Mouse (Mus musculus) forebrain, embryonic 14.5 days (tissue): ENCODE measurements around the gene Vav1. TPM values are rescaled to one million over a fixed set of nuclear protein-coding genes. Genes with fewer than 3 reads are reported as not detected.
A peak's percentile ranks its signal among the peaks of the same experiment; 100 is the strongest.
"Not testable (repeated sequence)": the region's sequence is repeated elsewhere in the genome, so short reads cannot be mapped to it uniquely, and the experiment has no call there.

Experiments used
- ATAC-seq: fragments of 200-750 bp; cut with Nextera tagmentation; 2 replicates; pipeline ENCODE4 v1.8.0; 2017; ENCODE audit warnings: mild to moderate bottlenecking, moderate library complexity
- DNase-seq: peaks from one replicate; pipeline ENCODE4 v3.0.0-alpha.2; 2015; ENCODE audit warnings: low spot score
- H3K27ac ChIP-seq: fragments of 300-500 bp; sonication (generic); 2 replicates; pipeline ENCODE4 v1.5.1; 2014; ENCODE audit warnings: low read depth, mild to moderate bottlenecking, control low read depth, low read length, moderate library complexity
- H3K27me3 ChIP-seq: fragments of 300-500 bp; sonication (generic); replicated peaks from 2 replicates; pipeline ENCODE4 v1.6.1; 2014; ENCODE audit warnings: low read length, control low read depth, mixed read lengths; ENCODE audit not compliant: control insufficient read depth, insufficient read depth
- H3K36me3 ChIP-seq: fragments of 300-500 bp; sonication (generic); 2 replicates; pipeline ENCODE4 v1.6.1; 2014; ENCODE audit warnings: low read length, control low read depth; ENCODE audit not compliant: control insufficient read depth, insufficient read depth
- H3K4me1 ChIP-seq: fragments of 300-500 bp; sonication (generic); 2 replicates; pipeline ENCODE4 v1.6.1; 2014; ENCODE audit warnings: antibody characterized with exemption, low read length, control low read depth; ENCODE audit not compliant: control insufficient read depth, insufficient read depth
- H3K4me2 ChIP-seq: fragments of 300-500 bp; sonication (generic); 2 replicates; pipeline ENCODE4 v1.6.1; 2014; ENCODE audit warnings: mild to moderate bottlenecking, control low read depth, low read length
- H3K4me3 ChIP-seq: fragments of 300-500 bp; sonication (generic); 2 replicates; pipeline ENCODE4 v1.5.1; 2014; ENCODE audit warnings: low read depth, low read length, control low read depth
- H3K9ac ChIP-seq: fragments of 300-500 bp; sonication (generic); 2 replicates; pipeline ENCODE4 v1.6.1; 2014; ENCODE audit warnings: mild to moderate bottlenecking, low read length, control low read depth, moderate library complexity
- H3K9me3 ChIP-seq: fragments of 300-500 bp; sonication (generic); replicated peaks from 2 replicates; pipeline ENCODE4 v1.6.1; 2016; ENCODE audit warnings: low read length, control low read depth, mixed read lengths; ENCODE audit not compliant: control insufficient read depth
- WGBS: fragments of 180-500 bp; shearing (Covaris S2); extraction: QIAGEN DNeasy Blood & Tissue Kit; methylation state at CpG from one replicate; pipeline ENCODE4 v1.1.7; 2014; 5-methylcytosine and 5-hydroxymethylcytosine counted together
- polyA plus RNA-seq: library from polyadenylated mRNA; unstranded; fragments of >200 nt; fragmentation: Nextera tagmentation; extraction: Ambion mirVana; gene quantifications from 2 replicates; pipeline ENCODE4 v1.2.1, GENCODE M21; 2014

Vav1 gene
- polyA plus RNA-seq, 1 experiment from 2014 or later, result 1.2 TPM

DNA sequence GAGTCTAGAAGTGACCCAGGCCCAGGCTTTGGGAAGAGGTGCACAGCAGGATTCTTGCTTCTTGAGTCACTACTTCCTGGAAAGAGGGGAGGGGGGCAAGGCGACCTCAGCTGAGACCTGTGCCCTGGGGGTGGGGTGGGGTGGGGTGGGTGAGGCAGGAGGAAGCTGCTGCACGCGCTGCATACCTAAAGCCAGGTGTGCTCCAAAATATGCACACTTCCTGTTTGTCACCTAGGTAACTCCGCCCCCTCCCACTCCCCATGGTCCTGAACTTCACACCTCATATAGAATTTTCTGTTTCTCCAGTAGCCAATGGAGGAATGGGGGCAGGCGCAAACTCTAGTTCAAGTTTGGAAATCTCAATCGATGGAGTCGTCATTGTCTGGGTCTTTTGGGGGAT is 5.1 kb upstream of the Vav1 start:
- peaks cover 24% of the 10 kb centered on the region for H3K27me3 ChIP-seq
- DNase-seq, result no peak
- ATAC-seq, result no peak

GRCm38 (mm10) chr17:57274686-57275085 is 4.2 kb upstream of the Vav1 start:
- Histone ChIP-seq H3K36me3 (no peaks in the 10 kb centered on the region), H3K27me3 (peaks cover 24% of the 10 kb centered on the region), H3K4me2 (peak overlapping the region; percentile 60), H3K9ac (peak overlapping the region; percentile 41), H3K4me3 (peak overlapping the region; percentile 41), H3K4me1 (peaks cover 10% of the 10 kb centered on the region; the same call in 1 of the 2 replicates), H3K27ac (no peak overlapping the region), H3K9me3 (no peaks in the 10 kb centered on the region)
- WGBS, result 5% methylated on average over 15 of the region's 15 CpGs
- ATAC-seq (no peak), DNase-seq (no peak)

More for the DNA sequence above, 5.1 kb upstream of the Vav1 start:
- Histone ChIP-seq H3K9me3 (no peaks in the 10 kb centered on the region), H3K4me1 (peaks cover 10% of the 10 kb centered on the region; the same call in 1 of the 2 replicates), H3K4me3 (no peak overlapping the region), H3K9ac (no peak overlapping the region), H3K27ac (no peak overlapping the region), H3K36me3 (no peaks in the 10 kb centered on the region), H3K4me2 (no peak overlapping the region)
- WGBS, result 44% methylated on average over 7 of the region's 7 CpGs

DNA sequence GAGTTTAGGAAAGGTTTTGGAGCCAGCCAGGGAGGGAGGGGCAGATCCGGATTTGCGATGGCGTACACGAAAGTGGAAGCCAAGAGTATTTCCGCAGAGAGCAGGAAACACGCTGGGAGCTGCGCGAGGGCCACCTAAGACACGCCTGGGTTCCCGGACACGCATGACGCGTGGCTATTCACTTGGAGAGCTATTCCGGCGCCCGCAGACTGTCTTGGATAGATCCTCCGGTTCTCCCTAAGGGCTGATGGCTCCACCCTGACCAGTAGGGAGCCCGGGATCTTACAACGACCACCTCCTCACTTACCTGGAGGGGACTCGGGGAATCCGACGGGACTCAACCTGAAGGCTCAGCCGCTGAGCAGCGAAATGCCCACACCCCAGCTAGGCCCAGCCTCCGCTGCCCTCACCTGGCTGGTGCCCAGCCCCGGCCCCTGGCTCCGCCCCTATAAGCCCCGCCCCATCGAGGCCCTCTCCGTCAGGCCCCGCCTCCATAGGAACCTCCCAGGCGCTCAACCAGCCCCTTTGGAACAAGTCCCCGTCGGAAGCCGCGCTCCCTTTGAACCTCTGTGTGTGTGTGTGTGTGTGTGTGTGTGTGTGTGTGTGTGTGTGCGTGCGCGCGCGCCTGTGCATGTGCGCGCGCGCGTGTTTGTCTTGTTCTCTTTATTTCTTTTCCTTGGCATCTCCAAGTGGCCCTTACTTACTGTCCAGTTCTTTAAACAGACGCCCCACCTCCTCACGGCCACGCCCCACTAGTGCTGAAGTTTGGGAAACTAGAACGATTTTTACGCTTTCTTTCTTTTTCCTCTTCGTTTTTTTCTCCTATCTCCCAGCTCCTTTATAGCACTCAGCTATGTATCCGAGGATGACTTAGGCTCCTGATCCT is 3.5 kb upstream of the Vav1 start:
- ATAC-seq, result peak; percentile 76
- peak overlapping the region; percentile 41 for H3K9ac ChIP-seq
- H3K27ac ChIP-seq, result no peak overlapping the region
- no peaks in the 10 kb centered on the region for H3K9me3 ChIP-seq
- peaks cover 24% of the 10 kb centered on the region for H3K27me3 ChIP-seq
- H3K4me2 ChIP-seq, result peak overlapping the region; percentile 60
- peaks cover 10% of the 10 kb centered on the region; the same call in 1 of the 2 replicates for H3K4me1 ChIP-seq
- peak overlapping the region; percentile 41 for H3K4me3 ChIP-seq
- H3K36me3 ChIP-seq, result no peaks in the 10 kb centered on the region
- 1% methylated on average over 39 of the region's 53 CpGs for WGBS
- peak; percentile 78 for DNase-seq

GRCm38 (mm10) chr17:57275997-57276351 is 2.9 kb upstream of the Vav1 start:
- Histone ChIP-seq H3K36me3 (no peaks in the 10 kb centered on the region), H3K9ac (peak overlapping the region; percentile 58), H3K27ac (no peak overlapping the region), H3K4me2 (peak overlapping the region; percentile 60), H3K4me1 (peaks cover 10% of the 10 kb centered on the region; the same call in 1 of the 2 replicates), H3K27me3 (peaks cover 24% of the 10 kb centered on the region), H3K9me3 (no peaks in the 10 kb centered on the region), H3K4me3 (peak overlapping the region; percentile 41)
- ATAC-seq, result peak; percentile 30
- 3% methylated on average over 13 of the region's 13 CpGs for WGBS
- no peak for DNase-seq

DNA sequence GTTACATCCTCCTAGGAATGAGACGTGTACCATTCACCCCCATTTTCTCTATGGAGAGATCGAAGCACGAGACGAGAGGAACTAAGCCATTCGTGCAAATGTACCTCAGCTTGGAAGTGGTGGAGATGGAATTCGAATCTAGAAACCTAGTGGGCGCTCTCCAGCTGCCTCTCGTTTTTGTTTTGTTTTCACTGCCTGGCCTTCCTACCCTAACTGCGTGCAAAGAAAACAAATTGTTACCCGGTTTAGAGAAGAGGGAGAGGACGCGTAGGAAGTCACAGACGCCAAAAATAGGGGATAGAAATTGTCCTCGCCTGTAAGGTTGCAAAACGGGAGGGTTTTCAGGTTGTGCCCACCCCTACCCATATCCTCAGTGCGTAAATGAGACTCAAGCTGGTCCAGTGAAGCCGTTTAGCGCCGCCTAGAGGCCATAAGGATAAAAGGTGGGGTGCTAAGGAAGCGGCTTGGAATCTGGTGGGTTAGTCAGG is 2.2 kb upstream of the Vav1 start:
- Histone ChIP-seq H3K36me3 (no peaks in the 10 kb centered on the region), H3K9me3 (no peaks in the 10 kb centered on the region), H3K9ac (peak overlapping the region; percentile 58), H3K4me1 (peaks cover 10% of the 10 kb centered on the region; the same call in 1 of the 2 replicates), H3K4me2 (peak overlapping the region; percentile 60), H3K4me3 (peak overlapping the region; percentile 41), H3K27me3 (peaks cover 24% of the 10 kb centered on the region), H3K27ac (no peak overlapping the region)
- ATAC-seq (peak; percentile 75), DNase-seq (peak; percentile 92)
- 0% methylated on average over 20 of the region's 20 CpGs for whole genome bisulfite sequencing

DNA sequence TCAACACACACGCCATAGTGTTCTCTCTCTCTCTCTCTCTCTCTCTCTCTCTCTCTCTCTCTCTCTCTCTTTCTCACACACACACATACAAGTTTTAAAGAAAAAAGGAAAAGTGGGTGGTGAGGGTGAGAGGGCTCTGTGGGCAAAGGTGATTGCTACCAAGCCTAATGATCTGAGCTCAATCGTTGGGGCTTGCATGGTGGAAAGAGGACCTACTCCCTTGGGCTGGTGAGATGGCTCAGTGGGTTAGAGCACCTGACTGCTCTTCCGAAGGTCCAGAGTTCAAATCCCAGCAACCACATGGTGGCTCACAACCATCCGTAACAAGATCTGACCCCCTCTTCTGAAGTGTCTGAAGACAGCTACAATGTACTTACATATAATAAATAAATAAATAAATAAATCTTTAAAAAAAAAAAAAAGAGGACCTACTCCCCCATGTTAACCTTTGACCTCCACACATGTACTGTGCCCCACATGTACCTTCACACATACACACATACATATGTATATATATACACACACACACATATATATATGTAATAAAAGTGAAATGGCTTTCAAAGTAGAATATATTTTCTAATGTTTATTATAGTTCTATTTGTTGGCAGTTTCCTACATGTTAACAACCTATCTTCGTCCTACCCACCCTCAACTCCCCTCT is 1.2 kb upstream of the Vav1 start:
- H3K36me3 ChIP-seq, H3K4me3 ChIP-seq, H3K4me2 ChIP-seq, DNase-seq, ATAC-seq, H3K9ac ChIP-seq, H3K9me3 ChIP-seq, H3K27ac ChIP-seq: not testable (repeated sequence)
- WGBS, result 80% methylated on average over 4 of the region's 5 CpGs
- Histone ChIP-seq H3K4me1 (peaks cover 10% of the 10 kb centered on the region; the same call in 1 of the 2 replicates), H3K27me3 (peaks cover 24% of the 10 kb centered on the region)

DNA sequence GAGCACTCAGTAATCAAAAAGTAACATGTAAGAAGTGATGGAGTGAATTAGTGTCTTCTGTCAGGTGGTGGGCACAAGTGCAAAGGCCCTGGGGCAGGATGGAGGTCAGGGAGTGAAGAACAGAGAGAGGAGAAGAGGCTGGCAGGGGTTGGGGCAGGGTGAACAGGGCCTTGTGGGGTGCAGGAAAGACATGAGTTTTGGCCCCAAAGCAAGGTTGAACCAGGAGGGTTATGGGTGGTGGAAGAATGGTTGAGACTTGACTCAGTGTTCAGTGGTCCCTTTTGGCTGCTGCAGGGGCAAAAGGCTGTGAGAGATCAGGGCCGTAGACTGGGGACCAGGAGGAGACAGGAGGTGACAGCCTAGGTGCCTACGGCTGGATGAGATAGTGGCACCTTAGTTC is 363 bp upstream of the Vav1 start:
- Histone ChIP-seq H3K27me3 (peaks cover 21% of the 10 kb centered on the region), H3K4me2 (no peak overlapping the region), H3K4me3 (no peak overlapping the region), H3K9me3 (no peaks in the 10 kb centered on the region), H3K4me1 (peaks cover 10% of the 10 kb centered on the region; the same call in 1 of the 2 replicates), H3K9ac (no peak overlapping the region), H3K27ac (no peak overlapping the region), H3K36me3 (no peaks in the 10 kb centered on the region)
- WGBS, result 83% methylated on average over 2 of the region's 2 CpGs
- ATAC-seq, result no peak
- no peak for DNase-seq

GRCm38 (mm10) chr17:57279591-57280224 is 808 bp downstream of the Vav1 start:
- 56% methylated on average over 9 of the region's 9 CpGs for WGBS
- ATAC-seq (no peak), DNase-seq (no peak)
- Histone ChIP-seq H3K27me3 (peaks cover 12% of the 10 kb centered on the region; the same call in 1 of the 2 replicates), H3K27ac (no peak overlapping the region), H3K4me1 (peaks cover 10% of the 10 kb centered on the region; the same call in 1 of the 2 replicates), H3K9ac (no peak overlapping the region), H3K36me3 (no peaks in the 10 kb centered on the region), H3K4me3 (no peak overlapping the region), H3K4me2 (no peak overlapping the region), H3K9me3 (no peaks in the 10 kb centered on the region)
